Mouse (Mus musculus): ENCODE results near the gene Rsph9.

DNA sequence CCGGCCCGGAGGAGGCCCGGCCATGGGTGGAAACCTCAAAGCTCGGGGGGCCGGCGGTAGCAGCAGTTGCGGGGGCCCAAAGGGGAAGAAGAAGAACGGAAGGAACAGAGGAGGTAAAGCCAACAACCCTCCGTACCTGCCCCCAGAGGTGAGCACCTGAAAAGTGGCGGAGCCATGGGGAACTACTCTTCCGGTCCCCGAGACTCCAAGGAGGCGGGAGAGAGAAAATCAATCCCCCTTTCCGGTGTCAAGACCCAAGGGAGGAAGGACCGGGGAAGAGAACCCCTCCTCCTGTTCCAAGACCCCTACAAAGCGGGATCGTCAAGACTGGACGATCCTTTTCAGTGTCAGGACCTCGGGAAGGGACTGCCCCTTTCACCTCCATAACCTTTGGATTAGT, 17.2 kb upstream of the Rsph9 start:
- TF ChIP-seq POLR2A (IDR thresholded peaks at IDR 0.05; ENCODE audit: insufficient read depth, low read depth, low read length) (no peak), CTCF (IDR thresholded peaks at IDR 0.05; ENCODE audit: insufficient read depth, low read depth, low read length) (no peak)

Data from olfactory bulb, adult 2 months (tissue).